Mouse (Mus musculus) gastrocnemius, postnatal 25 days (tissue): ENCODE data around the gene Vmn1r51. TPM values are rescaled to one million over a fixed set of nuclear protein-coding genes. Genes with fewer than 3 reads are reported as not detected.
"Not testable (repeated sequence)": the region's sequence is repeated elsewhere in the genome, so short reads cannot be mapped to it uniquely, and the experiment has no call there.

ENCODE experiments used
- DNase-seq: peaks from one replicate; pipeline ENCODE4 v3.0.0; 2022
- long read RNA-seq, 2 experiments: library from polyadenylated mRNA; stranded (forward); transcript quantifications; one replicate each; pipeline ENCODE4 v2.0.0; 2021
- total RNA-seq, 2 experiments: library from RNA; stranded (reverse); gene quantifications; 1 replicate in 1 of 2; 2 replicates in 1 of 2; pipeline ENCODE4 v1.2.3; 2021

The Vmn1r51 gene
- not detected for total RNA-seq
- long read RNA-seq, experiment 1, result 0 reads
- long read RNA-seq, experiment 2, result 0 reads

DNA sequence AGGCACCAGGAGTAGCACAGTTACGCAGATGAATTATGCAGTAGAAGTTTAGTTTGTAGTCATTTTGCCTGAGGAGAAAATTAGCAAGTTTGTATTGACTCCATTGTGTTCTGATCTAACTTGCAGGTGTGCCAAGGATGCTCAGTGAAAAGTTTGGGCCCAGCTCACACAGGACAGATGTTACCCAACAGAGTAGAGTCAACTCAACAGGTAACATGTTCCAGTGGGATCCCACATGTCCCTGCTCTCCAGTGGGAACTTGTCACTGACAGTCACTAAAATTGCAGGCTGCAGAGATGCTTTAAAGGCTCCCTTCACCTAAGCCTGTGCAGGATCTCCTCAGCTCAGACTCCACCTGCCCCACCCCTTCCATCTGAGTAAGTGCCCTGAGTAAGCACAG is at the start of gene Vmn1r51:
TSS of gene Vmn1r51 (plus strand) at position 301 of the 400 bp plus-strand sequence.
- DNase-seq, result not testable (repeated sequence)

DNA sequence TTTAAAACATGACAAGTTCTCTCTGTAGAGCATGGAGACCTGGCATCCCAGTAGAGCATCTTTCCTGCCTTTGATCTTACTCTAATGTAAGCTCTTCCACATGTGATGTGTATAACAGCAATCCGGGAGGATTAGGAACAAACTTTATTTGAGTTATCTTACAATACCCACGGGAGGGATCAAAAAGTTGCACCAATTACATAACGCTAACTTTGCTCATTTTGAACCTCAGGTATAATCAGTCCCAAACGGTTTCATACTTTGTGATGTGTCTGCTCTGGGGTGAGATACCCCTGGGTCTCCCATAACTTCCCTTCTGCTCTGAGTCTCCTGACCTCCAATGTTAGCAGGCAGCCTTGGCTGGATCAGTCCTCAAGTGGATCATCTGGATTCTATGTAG is 44.0 kb upstream of the Vmn1r51 start, which contains the start of gene Vmn1r49:
TSS of gene Vmn1r49 (minus strand) at position 101 of the 400 bp plus-strand sequence.
- DNase-seq, result no peak

DNA sequence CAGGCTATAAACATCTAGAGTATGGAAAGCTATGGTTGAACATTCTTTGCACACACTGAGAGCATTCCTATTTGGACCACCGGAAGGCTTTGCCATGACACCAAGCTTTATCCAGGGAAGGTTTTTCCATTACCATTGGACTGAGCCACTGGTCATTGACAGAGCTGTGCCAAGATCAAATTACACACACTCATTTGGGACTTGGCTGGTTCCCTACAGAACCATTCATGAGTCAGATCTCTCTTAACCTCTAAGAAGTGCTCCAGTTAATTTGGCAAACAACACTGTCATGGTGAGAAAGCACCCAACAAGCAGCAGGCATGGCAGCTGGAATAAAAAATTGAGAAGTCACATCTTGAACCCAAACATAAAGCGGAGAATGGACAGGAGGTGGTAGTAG is 21.8 kb upstream of the Vmn1r51 start:
- no peak for DNase-seq

DNA sequence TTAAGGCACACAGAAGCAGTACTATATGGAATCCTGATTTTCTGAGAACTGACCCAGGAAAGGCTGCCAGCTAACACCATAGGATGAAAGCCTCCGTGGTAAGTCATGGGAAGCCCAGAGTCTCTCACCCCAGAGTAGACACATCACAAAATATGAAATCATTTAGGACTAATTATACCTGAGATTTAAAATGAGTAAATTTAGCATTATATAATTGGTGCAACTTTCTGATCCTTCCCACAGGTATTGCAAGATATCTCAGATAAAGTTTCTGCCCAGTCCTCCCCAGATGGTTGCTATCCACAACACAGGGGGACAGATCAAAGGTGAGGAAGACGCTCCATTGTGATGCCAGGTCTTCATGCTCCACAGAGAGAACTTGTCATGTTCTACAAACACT is 21.3 kb upstream of the Vmn1r51 start, which contains the start of gene Vmn1r50:
TSS of gene Vmn1r50 (plus strand) at position 301 of the 400 bp plus-strand sequence.
- DNase-seq, result no peak

DNA sequence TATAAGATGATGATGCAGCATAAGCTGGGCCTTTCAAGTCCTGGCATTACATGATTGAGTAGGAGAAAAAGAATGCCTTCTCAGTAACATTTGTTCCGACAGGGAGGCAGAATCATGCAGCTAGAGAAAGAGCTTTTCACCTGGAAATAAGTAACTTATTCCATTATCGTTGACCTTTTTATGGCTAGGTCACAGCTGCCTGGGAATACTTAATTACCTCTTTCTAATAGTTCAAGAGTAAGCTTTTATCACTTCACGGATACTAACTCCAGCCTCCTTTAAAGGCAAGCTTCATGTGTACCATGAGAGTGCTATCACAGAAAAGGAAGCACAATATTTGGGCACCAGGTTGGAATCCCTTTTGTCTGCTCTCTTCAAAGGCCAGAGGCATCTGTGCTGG is 37.7 kb downstream of the Vmn1r51 start:
- no peak for DNase-seq

DNA sequence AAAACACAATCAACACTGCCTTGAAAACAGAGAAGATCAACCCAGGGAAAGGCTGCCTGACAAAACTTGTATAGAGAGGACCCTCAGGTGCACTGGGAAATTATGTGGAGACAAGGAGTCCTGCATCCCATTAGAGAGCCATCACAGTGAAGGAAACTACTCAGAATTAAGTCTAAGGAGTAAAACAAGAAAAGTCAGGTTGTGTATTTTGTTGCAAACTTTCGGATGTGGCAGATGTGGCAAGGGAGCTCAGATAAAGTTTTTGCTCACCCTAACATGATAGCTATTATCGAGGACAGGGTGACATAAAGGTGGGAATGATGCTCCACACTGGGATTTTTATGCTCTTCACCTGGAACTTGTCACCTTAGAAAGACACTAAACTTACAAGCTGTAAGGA is 52.1 kb downstream of the Vmn1r51 start, which contains the start of gene Vmn1r52:
TSS of gene Vmn1r52 (plus strand) at position 301 of the 400 bp plus-strand sequence.
- DNase-seq, result no peak

Other genes starting within 250 kb of the Vmn1r51 start
- not detected for gene Vmn1r42, start 246.2 kb upstream of the Vmn1r51 start, total RNA-seq
- gene Vmn1r43, start 246.2 kb upstream of the Vmn1r51 start, total RNA-seq, result not detected
- gene Vmn1r44, start 238.9 kb upstream of the Vmn1r51 start, total RNA-seq, result not detected
- gene Vmn1r45, start 182.0 kb upstream of the Vmn1r51 start, total RNA-seq, result not detected
- not detected for gene Vmn1r46, start 153.3 kb upstream of the Vmn1r51 start, total RNA-seq
- gene Vmn1r47, start 106.4 kb upstream of the Vmn1r51 start, total RNA-seq, result not detected
- gene Vmn1r48, start 85.8 kb upstream of the Vmn1r51 start, total RNA-seq, result not detected
- not detected for gene Vmn1r49, start 44.1 kb upstream of the Vmn1r51 start, total RNA-seq
- not detected for gene Vmn1r50, start 21.2 kb upstream of the Vmn1r51 start, total RNA-seq
- gene Vmn1r52, start 52.2 kb downstream of the Vmn1r51 start, total RNA-seq, result not detected
- gene V1ra8, start 80.2 kb downstream of the Vmn1r51 start, total RNA-seq, result not detected
- gene Vmn1r53, start 101.8 kb downstream of the Vmn1r51 start, total RNA-seq, result not detected
- not detected for gene Vmn1r54, start 123.7 kb downstream of the Vmn1r51 start, total RNA-seq
- not detected for gene BC048671, start 178.6 kb downstream of the Vmn1r51 start, total RNA-seq
- under 1 TPM in 1 of 2 experiments, not detected in 1; 0.38 TPM for gene Chst13, start 202.6 kb downstream of the Vmn1r51 start, total RNA-seq
- gene Uroc1, start 210.7 kb downstream of the Vmn1r51 start, total RNA-seq, result not detected
- 10 to 100 TPM; 11.3 to 13.8 TPM for gene Zxdc, start 246.9 kb downstream of the Vmn1r51 start, total RNA-seq